Mouse (Mus musculus): Measurements from ENCODE around the gene Upk1a. TPM values are rescaled to one million over a fixed set of nuclear protein-coding genes. Genes with fewer than 3 reads are reported as not detected.

Upk1a gene
- polyA plus RNA-seq, 1 experiment, result 23.6 TPM

GRCm38 (mm10) chr7:30579950-30580349, 32.7 kb downstream of the Upk1a start:
- DNase-seq, result no peak
- no peaks in the 10 kb centered on the region for H3K27me3 ChIP-seq (replicated peaks; ENCODE audit: control insufficient read depth, insufficient read depth, low read length)
- TF ChIP-seq CTCF (conservative IDR thresholded peaks at IDR 0.05; ENCODE audit: insufficient read depth, insufficient read length, low read depth, low read length) (no peak), POLR2A (IDR thresholded peaks at IDR 0.05; ENCODE audit: low read depth, low read length) (no peak)
- H3K4me1 ChIP-seq (ENCODE audit: control insufficient read depth, insufficient read depth, low read length), result no peaks in the 10 kb centered on the region
- no peak overlapping the region for H3K27ac ChIP-seq (ENCODE audit: insufficient read depth, low read depth, low read length)
- 89% methylated on average over 8 of the region's 8 CpGs for WGBS
- no peak overlapping the region for H3K4me3 ChIP-seq (ENCODE audit: insufficient read depth, low read depth, low read length)
- peaks cover under 1% of the 10 kb centered on the region for H3K36me3 ChIP-seq (ENCODE audit: control insufficient read depth, insufficient read depth, low read length)

DNA sequence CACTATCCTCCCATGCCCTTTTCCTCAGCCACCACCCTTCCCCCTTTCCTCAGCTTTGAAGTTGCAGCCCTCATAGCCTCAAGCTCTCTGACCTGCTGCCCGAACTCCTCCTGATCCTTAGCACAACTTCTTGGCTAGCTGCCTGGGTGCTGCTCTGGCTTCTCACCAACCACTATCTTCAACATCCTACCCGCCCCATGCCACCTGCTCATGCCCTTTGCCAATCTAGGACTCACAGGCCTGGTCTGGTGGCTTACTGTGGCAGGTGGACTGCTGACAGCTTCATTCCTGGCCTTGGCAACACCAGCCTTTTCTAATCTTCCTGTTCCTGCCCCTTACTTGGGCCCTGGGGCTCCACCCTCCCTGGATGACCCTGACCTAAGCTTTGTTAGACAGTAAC, 39.7 kb downstream of the Upk1a start:
- Histone ChIP-seq H3K27me3 (replicated peaks; ENCODE audit: control insufficient read depth, insufficient read depth, low read length) (no peaks in the 10 kb centered on the region), H3K36me3 (ENCODE audit: control insufficient read depth, insufficient read depth, low read length) (peaks cover 5% of the 10 kb centered on the region; the same call in 1 of the 2 replicates), H3K27ac (ENCODE audit: insufficient read depth, low read depth, low read length) (no peak overlapping the region), H3K4me3 (ENCODE audit: insufficient read depth, low read depth, low read length) (no peak overlapping the region), H3K4me1 (ENCODE audit: control insufficient read depth, insufficient read depth, low read length) (no peaks in the 10 kb centered on the region)
- no peak for TF ChIP-seq CTCF (conservative IDR thresholded peaks at IDR 0.05; ENCODE audit: insufficient read depth, insufficient read length, low read depth, low read length)
- TF ChIP-seq POLR2A (IDR thresholded peaks at IDR 0.05; ENCODE audit: low read depth, low read length), result no peak
- DNase-seq, result peak; percentile 81
- WGBS, result 28% methylated on average over 2 of the region's 2 CpGs

DNA sequence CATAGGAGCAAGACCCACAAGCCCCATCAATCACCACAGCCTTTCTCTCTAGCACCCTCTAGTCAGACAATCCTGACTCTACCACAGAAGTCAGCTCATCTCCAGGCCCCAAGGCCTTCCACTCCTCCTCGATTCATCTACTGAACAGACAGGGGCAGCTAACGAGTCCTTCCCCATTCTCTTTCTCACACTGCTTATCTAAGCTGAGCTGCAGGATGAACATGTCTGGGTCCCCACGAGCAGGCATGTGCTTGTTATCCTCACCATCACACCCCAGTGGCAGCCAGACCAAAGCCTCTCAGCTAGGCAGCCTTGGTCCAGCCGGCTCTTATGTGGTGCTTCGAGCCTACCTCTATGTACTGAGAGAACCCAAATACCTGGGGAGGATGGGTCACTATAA, 40.3 kb downstream of the Upk1a start:
- no peak overlapping the region for H3K27ac ChIP-seq (ENCODE audit: insufficient read depth, low read depth, low read length)
- TF ChIP-seq CTCF (conservative IDR thresholded peaks at IDR 0.05; ENCODE audit: insufficient read depth, insufficient read length, low read depth, low read length) (no peak), POLR2A (IDR thresholded peaks at IDR 0.05; ENCODE audit: low read depth, low read length) (no peak)
- no peaks in the 10 kb centered on the region for H3K27me3 ChIP-seq (replicated peaks; ENCODE audit: control insufficient read depth, insufficient read depth, low read length)
- no peak overlapping the region for H3K4me3 ChIP-seq (ENCODE audit: insufficient read depth, low read depth, low read length)
- H3K4me1 ChIP-seq (ENCODE audit: control insufficient read depth, insufficient read depth, low read length), result no peaks in the 10 kb centered on the region
- 87% methylated on average over 5 of the region's 5 CpGs for WGBS
- H3K36me3 ChIP-seq (ENCODE audit: control insufficient read depth, insufficient read depth, low read length), result peaks cover 5% of the 10 kb centered on the region; the same call in 1 of the 2 replicates
- no peak for DNase-seq

DNA sequence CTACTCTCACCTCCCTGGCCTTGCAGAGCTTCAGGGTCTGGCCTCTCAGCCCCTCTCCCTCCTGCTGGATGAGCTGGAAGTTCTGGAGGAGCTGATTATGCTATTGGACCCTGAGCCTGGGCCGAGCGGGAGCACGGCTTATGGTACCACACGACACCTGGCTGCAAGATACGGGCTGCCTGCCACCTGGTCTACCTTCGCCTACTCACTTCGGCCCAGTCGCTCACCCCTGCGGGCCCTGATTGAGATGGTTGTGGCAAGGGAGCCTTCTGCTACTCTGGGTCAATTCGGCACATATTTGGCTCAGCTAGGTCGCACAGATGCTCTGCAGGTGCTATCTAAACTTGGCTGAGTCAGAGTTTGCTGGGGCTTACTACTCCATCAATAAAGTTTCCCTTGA, 45.1 kb downstream of the Upk1a start:
- 90% methylated on average over 11 of the region's 11 CpGs for WGBS
- Histone ChIP-seq H3K36me3 (ENCODE audit: control insufficient read depth, insufficient read depth, low read length) (peaks cover 1% of the 10 kb centered on the region; the same call in 1 of the 2 replicates), H3K27ac (ENCODE audit: insufficient read depth, low read depth, low read length) (no peak overlapping the region), H3K27me3 (replicated peaks; ENCODE audit: control insufficient read depth, insufficient read depth, low read length) (no peaks in the 10 kb centered on the region), H3K4me1 (ENCODE audit: control insufficient read depth, insufficient read depth, low read length) (peaks cover 3% of the 10 kb centered on the region; the same call in 1 of the 2 replicates), H3K4me3 (ENCODE audit: insufficient read depth, low read depth, low read length) (no peak overlapping the region)
- TF ChIP-seq POLR2A (IDR thresholded peaks at IDR 0.05; ENCODE audit: low read depth, low read length), result no peak
- no peak for TF ChIP-seq CTCF (conservative IDR thresholded peaks at IDR 0.05; ENCODE audit: insufficient read depth, insufficient read length, low read depth, low read length)
- DNase-seq, result no peak

DNA sequence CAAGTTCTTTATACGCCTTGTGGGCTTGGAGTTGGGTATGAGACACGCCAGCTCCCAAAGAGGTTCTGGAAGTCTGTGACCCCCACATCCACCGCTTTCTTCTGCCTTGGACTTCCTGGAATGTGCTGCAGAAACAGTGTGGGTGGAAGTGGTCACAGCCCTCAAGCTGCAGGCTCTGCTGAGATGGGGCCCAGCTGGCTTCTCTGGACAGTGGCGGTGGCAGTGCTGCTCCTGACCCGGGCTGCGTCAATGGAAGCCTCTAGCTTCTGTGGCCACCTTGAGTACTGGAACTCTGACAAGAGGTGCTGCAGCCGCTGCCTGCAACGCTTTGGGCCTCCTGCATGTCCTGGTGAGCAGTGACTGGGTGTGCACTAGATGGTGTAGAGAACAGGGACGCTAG, 46.6 kb downstream of the Upk1a start:
- no peaks in the 10 kb centered on the region for H3K27me3 ChIP-seq (replicated peaks; ENCODE audit: control insufficient read depth, insufficient read depth, low read length)
- H3K27ac ChIP-seq (ENCODE audit: insufficient read depth, low read depth, low read length), result no peak overlapping the region
- H3K36me3 ChIP-seq (ENCODE audit: control insufficient read depth, insufficient read depth, low read length), result peaks cover 1% of the 10 kb centered on the region; the same call in 1 of the 2 replicates
- 82% methylated on average over 9 of the region's 9 CpGs for WGBS
- DNase-seq, result no peak
- TF ChIP-seq POLR2A (IDR thresholded peaks at IDR 0.05; ENCODE audit: low read depth, low read length) (no peak), CTCF (conservative IDR thresholded peaks at IDR 0.05; ENCODE audit: insufficient read depth, insufficient read length, low read depth, low read length) (no peak)
- H3K4me3 ChIP-seq (ENCODE audit: insufficient read depth, low read depth, low read length), result no peak overlapping the region
- peaks cover 3% of the 10 kb centered on the region; the same call in 1 of the 2 replicates for H3K4me1 ChIP-seq (ENCODE audit: control insufficient read depth, insufficient read depth, low read length)

DNA sequence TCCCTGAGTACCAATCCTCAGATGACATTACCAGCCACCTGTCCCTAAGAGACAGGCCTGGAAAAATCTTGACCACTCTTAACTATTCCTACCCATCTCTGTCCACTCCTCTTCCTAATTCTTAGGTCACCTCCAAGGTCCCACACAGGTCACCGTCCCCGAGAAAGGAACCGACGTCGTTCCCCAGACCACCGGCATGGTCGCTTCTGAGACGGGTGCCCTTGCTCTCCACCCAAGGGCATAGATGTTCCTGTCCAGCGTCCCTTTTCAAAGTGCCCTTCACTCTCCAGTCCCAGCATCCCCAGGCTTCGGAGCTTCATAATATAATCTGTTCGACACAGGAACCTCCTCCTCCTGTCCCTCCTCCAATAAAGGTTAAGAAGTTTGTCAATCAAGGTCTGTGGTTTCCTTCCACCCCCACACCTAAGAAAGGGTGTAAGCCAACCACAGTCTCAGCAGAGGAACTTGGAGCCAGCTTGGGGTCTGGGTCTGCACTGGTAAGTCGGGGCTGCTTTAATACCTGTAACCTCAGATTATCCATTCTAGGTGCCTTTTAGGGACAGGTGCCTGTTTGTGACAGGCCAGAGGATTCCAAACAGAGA, 47.6 kb downstream of the Upk1a start, which contains the start of gene Igflr1:
Gene Igflr1, plus strand, starts transcription at position 458 of the 602 bp plus-strand sequence.
- Histone ChIP-seq H3K4me3 (ENCODE audit: insufficient read depth, low read depth, low read length) (no peak within 1 kb of the TSS), H3K4me1 (ENCODE audit: control insufficient read depth, insufficient read depth, low read length) (peaks cover 3% of the 10 kb centered on the region; the same call in 1 of the 2 replicates), H3K36me3 (ENCODE audit: control insufficient read depth, insufficient read depth, low read length) (no peaks in the 10 kb centered on the region), H3K27me3 (replicated peaks; ENCODE audit: control insufficient read depth, insufficient read depth, low read length) (no peaks in the 10 kb centered on the region), H3K27ac (ENCODE audit: insufficient read depth, low read depth, low read length) (no peak within 1 kb of the TSS)
- WGBS, result 92% methylated on average over 12 of the region's 12 CpGs
- TF ChIP-seq POLR2A (IDR thresholded peaks at IDR 0.05; ENCODE audit: low read depth, low read length) (no peak), CTCF (conservative IDR thresholded peaks at IDR 0.05; ENCODE audit: insufficient read depth, insufficient read length, low read depth, low read length) (no peak)
- DNase-seq, result no peak

DNA sequence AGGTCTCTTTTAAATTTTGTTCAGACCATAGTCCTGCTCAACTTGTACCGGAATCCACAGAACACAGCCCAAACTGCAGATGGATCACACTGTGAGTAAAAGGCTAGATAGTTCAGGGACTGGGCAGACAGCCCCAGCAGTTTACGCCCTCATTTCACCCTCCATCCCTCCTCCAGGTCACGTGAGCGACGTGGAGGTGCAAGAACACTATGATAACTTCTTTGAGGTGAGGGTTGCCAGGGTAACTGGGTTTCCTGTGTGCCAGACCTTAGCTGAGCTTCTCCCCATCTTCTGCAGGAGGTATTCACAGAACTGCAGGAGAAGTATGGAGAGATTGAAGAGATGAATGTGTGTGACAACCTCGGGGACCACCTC, 48.8 kb downstream of the Upk1a start:
- peaks cover 3% of the 10 kb centered on the region; the same call in 1 of the 2 replicates for H3K4me1 ChIP-seq (ENCODE audit: control insufficient read depth, insufficient read depth, low read length)
- H3K36me3 ChIP-seq (ENCODE audit: control insufficient read depth, insufficient read depth, low read length), result no peaks in the 10 kb centered on the region
- DNase-seq, result no peak
- H3K27me3 ChIP-seq (replicated peaks; ENCODE audit: control insufficient read depth, insufficient read depth, low read length), result no peaks in the 10 kb centered on the region
- H3K4me3 ChIP-seq (ENCODE audit: insufficient read depth, low read depth, low read length), result peak overlapping the region; percentile 71
- TF ChIP-seq POLR2A (IDR thresholded peaks at IDR 0.05; ENCODE audit: low read depth, low read length) (no peak), CTCF (conservative IDR thresholded peaks at IDR 0.05; ENCODE audit: insufficient read depth, insufficient read length, low read depth, low read length) (no peak)
- H3K27ac ChIP-seq (ENCODE audit: insufficient read depth, low read depth, low read length), result 0 out of 2 replicates have a peak overlapping the region, but pooled peaks have one; percentile 1
- WGBS, result 15% methylated on average over 6 of the region's 6 CpGs
